Mouse (Mus musculus) T-helper 1 cell (primary cell): ENCODE measurements around the gene Nemp1.

Experiments
- in situ Hi-C: fragments of 300-600 bp; cut with MboI, MseI; formaldehyde crosslinking; loops from one replicate; pipeline ENCODE4 v1.15.1; 2025; ENCODE audit warnings: high pct_unique_total_duplicates

The Nemp1 gene

GRCm38 (mm10) chr10:127666501-127667268, at the start of gene Nemp1:
Gene Nemp1 (plus strand): TSS chr10:127666901.
- in situ Hi-C loops: loop anchor here (25.0 kb wide), 1 partner anchor 604 kb away; the partner anchor contains the start of genes Cdk4, March9 and Tspan31

- in situ Hi-C loops: loop anchor here (5.0 kb wide), 1 partner anchor 40 kb away; no protein-coding TSS in a partner anchor
These were observed 49.4 kb upstream of the Nemp1 start for GRCm38 (mm10) chr10:127617294-127617693.

- in situ Hi-C loops: loop anchor here (5.0 kb wide), 1 partner anchor 41 kb away; no protein-coding TSS in a partner anchor
These were observed 48.5 kb upstream of the Nemp1 start for GRCm38 (mm10) chr10:127618173-127618572.

GRCm38 (mm10) chr10:127619119-127619721, 47.5 kb upstream of the Nemp1 start:
- in situ Hi-C loops: loop anchor here (5.0 kb wide), 1 partner anchor 42 kb away; no protein-coding TSS in a partner anchor

- in situ Hi-C loops: loop anchor here (5.0 kb wide), 1 partner anchor 43 kb away; no protein-coding TSS in a partner anchor
These were observed 46.7 kb upstream of the Nemp1 start for GRCm38 (mm10) chr10:127619941-127620405.

- in situ Hi-C loops: no loop called here
These were observed 46.1 kb upstream of the Nemp1 start, which contains the start of gene Lrp1 for GRCm38 (mm10) chr10:127620406-127621190. Gene Lrp1 (minus strand): TSS chr10:127621148.

- in situ Hi-C loops: no loop called here
These were observed 45.3 kb upstream of the Nemp1 start for GRCm38 (mm10) chr10:127621191-127622056.

- in situ Hi-C loops: no loop called here
These were observed 44.7 kb upstream of the Nemp1 start for GRCm38 (mm10) chr10:127622057-127622392.

GRCm38 (mm10) chr10:127622661-127623060, 44.0 kb upstream of the Nemp1 start:
- in situ Hi-C loops: no loop called here

- in situ Hi-C loops: no loop called here
These were observed 43.1 kb upstream of the Nemp1 start for GRCm38 (mm10) chr10:127623439-127624216.

GRCm38 (mm10) chr10:127626433-127626832, 40.3 kb upstream of the Nemp1 start:
- in situ Hi-C loops: no loop called here

GRCm38 (mm10) chr10:127631261-127632214, 35.2 kb upstream of the Nemp1 start:
- in situ Hi-C loops: no loop called here

GRCm38 (mm10) chr10:127632668-127633271, 33.9 kb upstream of the Nemp1 start:
- in situ Hi-C loops: no loop called here

GRCm38 (mm10) chr10:127640421-127640820, 26.3 kb upstream of the Nemp1 start:
- in situ Hi-C loops: no loop called here

- in situ Hi-C loops: no loop called here
These were observed 24.6 kb upstream of the Nemp1 start for GRCm38 (mm10) chr10:127641861-127642771.

- in situ Hi-C loops: no loop called here
These were observed 23.7 kb upstream of the Nemp1 start, which contains the start of gene Stat6 for GRCm38 (mm10) chr10:127642772-127643552. Gene Stat6 (plus strand): TSS chr10:127642986.
